Mouse (Mus musculus): ENCODE results near the gene Sirt6. TPM values are rescaled to one million over a fixed set of nuclear protein-coding genes. Genes with fewer than 3 reads are reported as not detected.
A peak's percentile ranks its signal among the peaks of the same experiment; 100 is the strongest.

The Sirt6 gene
- polyA plus RNA-seq, 1 experiment from 2014 or later: 43.4 TPM

- H3K27ac ChIP-seq (ENCODE audit: low read length): peak within 1 kb of the TSS; percentile 94
- WGBS: 68% methylated on average over 16 of the region's 16 CpGs
- no peaks in the 10 kb centered on the region for H3K36me3 ChIP-seq (ENCODE audit: control insufficient read depth, insufficient read depth, low read length)
- no peaks in the 10 kb centered on the region for H3K9me3 ChIP-seq (ENCODE audit: control insufficient read depth, low read depth, low read length)
- peak within 1 kb of the TSS; percentile 76 for H3K4me3 ChIP-seq (ENCODE audit: low read depth, low read length)
- peaks cover 9% of the 10 kb centered on the region; the same call in 1 of the 2 replicates for H3K4me1 ChIP-seq (ENCODE audit: control insufficient read depth, insufficient read depth, low read length)
- H3K27me3 ChIP-seq (ENCODE audit: control insufficient read depth, insufficient read depth, low read length): no peaks in the 10 kb centered on the region
- no peak for ATAC-seq (ENCODE audit: insufficient number of reproducible peaks, insufficient read depth, low FRiP score, low read depth)
- H3K9ac ChIP-seq (replicated peaks; ENCODE audit: low read depth, low read length): peak within 1 kb of the TSS; percentile 83
- peak within 1 kb of the TSS; percentile 83 for H3K4me2 ChIP-seq (replicated peaks; ENCODE audit: low read depth, low read length)
Observed at GRCm38 (mm10) chr10:81628390-81628789, 793 bp upstream of the Sirt6 start, which contains the start of gene Ankrd24. Gene Ankrd24, plus strand, starts transcription at chr10:81628540.

- Histone ChIP-seq H3K27ac (ENCODE audit: low read length) (peak overlapping the region; percentile 94), H3K4me3 (ENCODE audit: low read depth, low read length) (peak overlapping the region; percentile 76), H3K36me3 (ENCODE audit: control insufficient read depth, insufficient read depth, low read length) (no peaks in the 10 kb centered on the region), H3K9me3 (ENCODE audit: control insufficient read depth, low read depth, low read length) (no peaks in the 10 kb centered on the region), H3K4me2 (replicated peaks; ENCODE audit: low read depth, low read length) (peak overlapping the region; percentile 83), H3K27me3 (ENCODE audit: control insufficient read depth, insufficient read depth, low read length) (no peaks in the 10 kb centered on the region), H3K9ac (replicated peaks; ENCODE audit: low read depth, low read length) (peak overlapping the region; percentile 83; the same call in 1 of the 2 replicates), H3K4me1 (ENCODE audit: control insufficient read depth, insufficient read depth, low read length) (peaks cover 9% of the 10 kb centered on the region; the same call in 1 of the 2 replicates)
- WGBS: 53% methylated on average over 7 of the region's 7 CpGs
- peak; percentile 34; the same call in 1 of the 2 replicates for ATAC-seq (ENCODE audit: insufficient number of reproducible peaks, insufficient read depth, low FRiP score, low read depth)
Observed at GRCm38 (mm10) chr10:81627836-81628220, 231 bp upstream of the Sirt6 start.

GRCm38 (mm10) chr10:81626101-81626993 lies 1.2 kb downstream of the Sirt6 start:
- ATAC-seq (ENCODE audit: insufficient number of reproducible peaks, insufficient read depth, low FRiP score, low read depth): no peak
- WGBS: 89% methylated on average over 22 of the region's 22 CpGs
- H3K27ac ChIP-seq (ENCODE audit: low read length): peak overlapping the region; percentile 94; the same call in 1 of the 2 replicates

GRCm38 (mm10) chr10:81623441-81623840 lies 4.2 kb downstream of the Sirt6 start:
- 57% methylated on average over 8 of the region's 8 CpGs for WGBS
- H3K4me1 ChIP-seq (ENCODE audit: control insufficient read depth, insufficient read depth, low read length): peaks cover 9% of the 10 kb centered on the region; the same call in 1 of the 2 replicates
- H3K27me3 ChIP-seq (ENCODE audit: control insufficient read depth, insufficient read depth, low read length): no peaks in the 10 kb centered on the region
- H3K9me3 ChIP-seq (ENCODE audit: control insufficient read depth, low read depth, low read length): no peaks in the 10 kb centered on the region
- no peak overlapping the region for H3K4me2 ChIP-seq (replicated peaks; ENCODE audit: low read depth, low read length)
- no peak overlapping the region for H3K9ac ChIP-seq (replicated peaks; ENCODE audit: low read depth, low read length)
- no peak overlapping the region for H3K4me3 ChIP-seq (ENCODE audit: low read depth, low read length)
- H3K27ac ChIP-seq (ENCODE audit: low read length): no peak overlapping the region
- no peak for ATAC-seq (ENCODE audit: insufficient number of reproducible peaks, insufficient read depth, low FRiP score, low read depth)
- peaks cover 6% of the 10 kb centered on the region; the same call in 1 of the 2 replicates for H3K36me3 ChIP-seq (ENCODE audit: control insufficient read depth, insufficient read depth, low read length)

More at GRCm38 (mm10) chr10:81626101-81626993, 1.2 kb downstream of the Sirt6 start:
- peak overlapping the region; percentile 83 for H3K4me2 ChIP-seq (replicated peaks; ENCODE audit: low read depth, low read length)
- H3K27me3 ChIP-seq (ENCODE audit: control insufficient read depth, insufficient read depth, low read length): no peaks in the 10 kb centered on the region
- peaks cover 6% of the 10 kb centered on the region; the same call in 1 of the 2 replicates for H3K36me3 ChIP-seq (ENCODE audit: control insufficient read depth, insufficient read depth, low read length)
- peak overlapping the region; percentile 83 for H3K9ac ChIP-seq (replicated peaks; ENCODE audit: low read depth, low read length)
- H3K9me3 ChIP-seq (ENCODE audit: control insufficient read depth, low read depth, low read length): no peaks in the 10 kb centered on the region
- peak overlapping the region; percentile 76 for H3K4me3 ChIP-seq (ENCODE audit: low read depth, low read length)
- H3K4me1 ChIP-seq (ENCODE audit: control insufficient read depth, insufficient read depth, low read length): peaks cover 9% of the 10 kb centered on the region; the same call in 1 of the 2 replicates

GRCm38 (mm10) chr10:81620786-81621185 lies 6.8 kb downstream of the Sirt6 start:
- Histone ChIP-seq H3K4me1 (ENCODE audit: control insufficient read depth, insufficient read depth, low read length) (no peaks in the 10 kb centered on the region), H3K9ac (replicated peaks; ENCODE audit: low read depth, low read length) (no peak overlapping the region), H3K4me2 (replicated peaks; ENCODE audit: low read depth, low read length) (no peak overlapping the region), H3K27ac (ENCODE audit: low read length) (no peak overlapping the region), H3K9me3 (ENCODE audit: control insufficient read depth, low read depth, low read length) (no peaks in the 10 kb centered on the region), H3K4me3 (ENCODE audit: low read depth, low read length) (no peak overlapping the region), H3K27me3 (ENCODE audit: control insufficient read depth, insufficient read depth, low read length) (no peaks in the 10 kb centered on the region), H3K36me3 (ENCODE audit: control insufficient read depth, insufficient read depth, low read length) (peaks cover 6% of the 10 kb centered on the region; the same call in 1 of the 2 replicates)
- WGBS: 55% methylated on average over 9 of the region's 9 CpGs
- ATAC-seq (ENCODE audit: insufficient number of reproducible peaks, insufficient read depth, low FRiP score, low read depth): no peak

- H3K4me3 ChIP-seq (ENCODE audit: low read depth, low read length): no peak overlapping the region
- H3K4me1 ChIP-seq (ENCODE audit: control insufficient read depth, insufficient read depth, low read length): no peaks in the 10 kb centered on the region
- no peak overlapping the region for H3K27ac ChIP-seq (ENCODE audit: low read length)
- 77% methylated on average over 5 of the region's 5 CpGs for WGBS
- no peaks in the 10 kb centered on the region for H3K27me3 ChIP-seq (ENCODE audit: control insufficient read depth, insufficient read depth, low read length)
- no peak overlapping the region for H3K9ac ChIP-seq (replicated peaks; ENCODE audit: low read depth, low read length)
- H3K4me2 ChIP-seq (replicated peaks; ENCODE audit: low read depth, low read length): no peak overlapping the region
- ATAC-seq (ENCODE audit: insufficient number of reproducible peaks, insufficient read depth, low FRiP score, low read depth): no peak
- no peaks in the 10 kb centered on the region for H3K9me3 ChIP-seq (ENCODE audit: control insufficient read depth, low read depth, low read length)
- peaks cover 6% of the 10 kb centered on the region; the same call in 1 of the 2 replicates for H3K36me3 ChIP-seq (ENCODE audit: control insufficient read depth, insufficient read depth, low read length)
Observed at GRCm38 (mm10) chr10:81619976-81620375, 7.6 kb downstream of the Sirt6 start.

GRCm38 (mm10) chr10:81615486-81615885 lies 12.1 kb downstream of the Sirt6 start:
- H3K4me3 ChIP-seq (ENCODE audit: low read depth, low read length): no peak overlapping the region
- H3K4me1 ChIP-seq (ENCODE audit: control insufficient read depth, insufficient read depth, low read length): no peaks in the 10 kb centered on the region
- no peaks in the 10 kb centered on the region for H3K27me3 ChIP-seq (ENCODE audit: control insufficient read depth, insufficient read depth, low read length)
- 51% methylated on average over 6 of the region's 6 CpGs for WGBS
- H3K9me3 ChIP-seq (ENCODE audit: control insufficient read depth, low read depth, low read length): no peaks in the 10 kb centered on the region; the same call in 1 of the 2 replicates
- H3K27ac ChIP-seq (ENCODE audit: low read length): no peak overlapping the region
- no peaks in the 10 kb centered on the region for H3K36me3 ChIP-seq (ENCODE audit: control insufficient read depth, insufficient read depth, low read length)
- ATAC-seq (ENCODE audit: insufficient number of reproducible peaks, insufficient read depth, low FRiP score, low read depth): no peak
- H3K9ac ChIP-seq (replicated peaks; ENCODE audit: low read depth, low read length): no peak overlapping the region
- no peak overlapping the region for H3K4me2 ChIP-seq (replicated peaks; ENCODE audit: low read depth, low read length)

- Histone ChIP-seq H3K9me3 (ENCODE audit: control insufficient read depth, low read depth, low read length) (no peaks in the 10 kb centered on the region; the same call in 1 of the 2 replicates), H3K4me2 (replicated peaks; ENCODE audit: low read depth, low read length) (no peak overlapping the region), H3K9ac (replicated peaks; ENCODE audit: low read depth, low read length) (no peak overlapping the region), H3K4me3 (ENCODE audit: low read depth, low read length) (no peak overlapping the region), H3K27me3 (ENCODE audit: control insufficient read depth, insufficient read depth, low read length) (no peaks in the 10 kb centered on the region), H3K36me3 (ENCODE audit: control insufficient read depth, insufficient read depth, low read length) (no peaks in the 10 kb centered on the region), H3K27ac (ENCODE audit: low read length) (no peak overlapping the region), H3K4me1 (ENCODE audit: control insufficient read depth, insufficient read depth, low read length) (no peaks in the 10 kb centered on the region)
- ATAC-seq (ENCODE audit: insufficient number of reproducible peaks, insufficient read depth, low FRiP score, low read depth): peak; percentile 12; the same call in 1 of the 2 replicates
- 61% methylated on average over 3 of the region's 3 CpGs for WGBS
Observed at GRCm38 (mm10) chr10:81612779-81613178, 14.8 kb downstream of the Sirt6 start.

Data from stomach, embryonic 14.5 days (tissue).